Mouse (Mus musculus) heart, embryonic 12.5 days (tissue): ENCODE measurements around the gene Bcr. TPM values are rescaled to one million over a fixed set of nuclear protein-coding genes. Genes with fewer than 3 reads are reported as not detected.

ENCODE experiments used
- ATAC-seq: fragments of 200-750 bp; cut with Nextera tagmentation; 2 replicates; pipeline ENCODE4 v1.8.0; 2017; ENCODE audit warnings: moderate TSS enrichment, moderate library complexity; ENCODE audit not compliant: insufficient number of reproducible peaks, low FRiP score
- H3K27ac ChIP-seq: fragments of 300-500 bp; sonication (generic); 2 replicates; pipeline ENCODE4 v1.5.1; 2016; ENCODE audit warnings: mild to moderate bottlenecking, moderate library complexity; ENCODE audit not compliant: poor library complexity, severe bottlenecking
- H3K27me3 ChIP-seq: fragments of 300-500 bp; sonication (generic); replicated peaks from 2 replicates; pipeline ENCODE4 v1.6.1; 2016; ENCODE audit warnings: mild to moderate bottlenecking, moderate library complexity
- H3K36me3 ChIP-seq: fragments of 300-500 bp; sonication (generic); 2 replicates; pipeline ENCODE4 v1.6.1; 2016; ENCODE audit warnings: mild to moderate bottlenecking, moderate library complexity
- H3K4me1 ChIP-seq: fragments of 300-500 bp; sonication (generic); replicated peaks from 2 replicates; pipeline ENCODE4 v1.6.1; 2016; ENCODE audit warnings: mild to moderate bottlenecking
- H3K4me2 ChIP-seq: fragments of 300-500 bp; sonication (generic); 2 replicates; pipeline ENCODE4 v1.6.1; 2016; ENCODE audit warnings: mild to moderate bottlenecking, moderate library complexity
- H3K4me3 ChIP-seq: fragments of 300-500 bp; sonication (generic); 2 replicates; pipeline ENCODE4 v1.5.1; 2016; ENCODE audit warnings: mild to moderate bottlenecking
- H3K9ac ChIP-seq: fragments of 300-500 bp; sonication (generic); 2 replicates; pipeline ENCODE4 v1.6.1; 2016; ENCODE audit warnings: mild to moderate bottlenecking, moderate library complexity
- H3K9me3 ChIP-seq: fragments of 300-500 bp; sonication (generic); replicated peaks from 2 replicates; pipeline ENCODE4 v1.6.1; 2016; ENCODE audit warnings: mild to moderate bottlenecking, moderate library complexity
- WGBS: fragments of 180-500 bp; shearing (Covaris S2); methylation state at CpG from one replicate; pipeline ENCODE4 v1.1.7; 2016; 5-methylcytosine and 5-hydroxymethylcytosine counted together
- polyA plus RNA-seq: library from polyadenylated mRNA; unstranded; fragments of >200 nt; fragmentation: Nextera tagmentation; extraction: Ambion mirVana; gene quantifications from 2 replicates; pipeline ENCODE4 v1.2.1, GENCODE M21; 2016

Gene Bcr
- polyA plus RNA-seq, 1 experiment from 2014 or later = 21.9 TPM

DNA sequence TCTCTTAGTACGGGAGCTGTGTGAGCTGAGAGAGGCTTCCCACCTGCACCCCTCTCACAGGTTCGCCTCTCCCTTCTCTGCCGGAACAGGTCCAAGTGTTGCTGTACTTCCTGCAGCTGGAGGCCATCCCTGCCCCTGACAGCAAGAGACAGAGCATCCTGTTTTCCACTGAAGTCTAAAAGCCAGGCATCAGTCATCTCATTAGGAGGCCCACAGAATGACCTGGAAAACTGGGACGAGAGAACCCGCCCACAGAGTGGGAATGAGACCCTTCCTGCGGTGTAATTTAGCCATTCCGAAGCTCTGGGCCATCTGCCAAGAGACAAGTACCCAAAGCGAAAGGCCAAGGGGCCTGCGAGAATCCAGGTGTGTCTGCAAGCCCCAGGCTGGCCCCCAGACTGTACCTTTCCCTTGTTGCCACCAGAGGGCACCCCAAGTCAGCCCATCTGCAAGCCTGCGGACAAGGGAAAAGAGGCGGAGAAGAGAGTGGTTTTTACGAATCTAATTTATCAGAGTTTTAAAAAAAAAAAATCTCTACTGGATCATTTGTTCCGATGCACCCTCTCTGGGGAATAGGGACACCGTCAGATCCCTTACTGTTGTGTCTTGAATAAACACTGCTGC is 121.9 kb downstream of the Bcr start:
- Histone ChIP-seq H3K4me1 (peaks cover 10% of the 10 kb centered on the region; the same call in 1 of the 2 replicates), H3K4me2 (no peak overlapping the region), H3K27ac (no peak overlapping the region), H3K4me3 (no peak overlapping the region), H3K9me3 (no peaks in the 10 kb centered on the region), H3K36me3 (peaks cover 72% of the 10 kb centered on the region), H3K9ac (no peak overlapping the region), H3K27me3 (no peaks in the 10 kb centered on the region)
- 38% methylated on average over 14 of the region's 14 CpGs for WGBS
- no peak for ATAC-seq

GRCm38 (mm10) chr10:75184826-75185225 is 124.4 kb downstream of the Bcr start:
- no peak overlapping the region for H3K4me2 ChIP-seq
- no peak overlapping the region for H3K4me3 ChIP-seq
- H3K9ac ChIP-seq = no peak overlapping the region
- H3K36me3 ChIP-seq = peaks cover 47% of the 10 kb centered on the region
- H3K27ac ChIP-seq = no peak overlapping the region
- no peaks in the 10 kb centered on the region for H3K27me3 ChIP-seq
- H3K9me3 ChIP-seq = no peaks in the 10 kb centered on the region
- no peak for ATAC-seq
- peaks cover 17% of the 10 kb centered on the region for H3K4me1 ChIP-seq
- 83% methylated on average over 9 of the region's 9 CpGs for WGBS

DNA sequence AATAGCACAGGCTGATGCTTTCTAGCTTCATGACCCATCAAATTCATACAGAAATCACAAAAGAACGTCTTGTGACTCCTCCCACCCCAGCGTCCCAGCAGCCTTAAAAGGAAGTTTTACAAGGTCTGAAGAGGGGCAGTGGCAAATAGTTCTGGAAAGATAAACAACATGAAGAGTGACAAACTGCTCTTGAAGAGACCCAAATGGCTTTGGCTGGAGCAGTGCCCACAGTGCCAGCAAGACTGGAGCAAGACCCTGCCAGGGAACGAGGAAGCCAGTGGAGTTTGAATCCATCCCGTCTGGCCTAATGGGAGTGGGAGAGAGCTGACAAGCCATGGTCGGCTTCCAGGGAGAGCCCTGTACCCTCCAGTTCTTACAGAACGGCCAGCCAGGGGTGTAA is 126.2 kb downstream of the Bcr start:
- 40% methylated on average over 6 of the region's 6 CpGs for WGBS
- Histone ChIP-seq H3K4me3 (no peak overlapping the region), H3K27ac (no peak overlapping the region), H3K36me3 (peaks cover 30% of the 10 kb centered on the region), H3K27me3 (no peaks in the 10 kb centered on the region), H3K9me3 (no peaks in the 10 kb centered on the region), H3K4me1 (peaks cover 17% of the 10 kb centered on the region), H3K9ac (no peak overlapping the region), H3K4me2 (no peak overlapping the region)
- ATAC-seq = no peak

GRCm38 (mm10) chr10:75187366-75188056 is 127.1 kb downstream of the Bcr start:
- Histone ChIP-seq H3K27ac (peak overlapping the region; percentile 49; the same call in 1 of the 2 replicates), H3K27me3 (no peaks in the 10 kb centered on the region), H3K4me3 (no peak overlapping the region), H3K4me2 (no peak overlapping the region), H3K9me3 (no peaks in the 10 kb centered on the region), H3K36me3 (peaks cover 21% of the 10 kb centered on the region), H3K9ac (no peak overlapping the region), H3K4me1 (peaks cover 17% of the 10 kb centered on the region)
- no peak for ATAC-seq
- 54% methylated on average over 8 of the region's 8 CpGs for WGBS

DNA sequence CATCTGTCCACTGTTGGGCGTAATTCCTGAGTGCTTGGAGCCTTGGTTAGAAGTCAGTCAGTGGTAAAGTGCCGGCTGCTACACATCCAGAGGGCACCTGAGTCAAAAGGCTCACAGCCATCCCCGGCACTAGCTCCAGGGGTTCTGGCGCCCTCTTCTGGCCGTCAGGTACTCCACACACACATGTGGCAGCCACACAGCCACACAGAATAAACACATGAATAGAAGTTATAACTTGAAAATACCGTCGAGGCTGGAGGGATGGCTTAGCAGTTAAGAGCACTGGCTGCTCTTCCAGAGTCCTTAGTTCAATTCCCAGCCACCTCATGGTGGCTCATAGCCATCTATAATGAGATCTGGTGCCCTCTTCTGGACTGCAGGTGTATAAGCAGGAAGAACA is 131.3 kb downstream of the Bcr start:
- Histone ChIP-seq H3K27me3 (no peaks in the 10 kb centered on the region), H3K9ac (no peak overlapping the region)
- WGBS = 47% methylated on average over 7 of the region's 7 CpGs

DNA sequence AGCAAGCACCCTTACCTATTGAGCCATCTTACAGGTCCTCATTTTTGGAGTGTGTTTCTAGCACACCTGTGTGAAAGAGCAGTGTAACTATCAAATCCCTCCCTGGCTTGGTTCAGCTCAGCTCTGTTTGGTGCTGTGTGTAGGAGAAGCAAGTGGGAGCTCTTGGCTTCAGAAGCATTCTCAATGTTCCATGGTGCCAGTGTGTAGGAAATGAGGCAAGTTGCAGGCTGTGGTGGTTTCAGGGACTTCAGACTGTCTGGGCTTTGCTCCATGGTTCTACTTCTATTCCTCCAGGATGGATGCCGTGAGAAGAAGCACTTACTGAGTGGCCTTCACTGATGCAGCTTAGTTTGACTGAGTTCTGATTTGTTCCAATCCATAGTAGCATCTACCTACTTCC is 137.4 kb downstream of the Bcr start:
- H3K4me2 ChIP-seq = no peak overlapping the region
- H3K36me3 ChIP-seq = no peaks in the 10 kb centered on the region
- no peaks in the 10 kb centered on the region for H3K27me3 ChIP-seq
- H3K4me1 ChIP-seq = no peaks in the 10 kb centered on the region
- no peak for ATAC-seq
- 74% methylated on average over 1 of the region's 1 CpGs for WGBS
- H3K4me3 ChIP-seq = no peak overlapping the region
- peaks cover 2% of the 10 kb centered on the region for H3K9me3 ChIP-seq
- H3K9ac ChIP-seq = no peak overlapping the region
- no peak overlapping the region for H3K27ac ChIP-seq

More for the DNA sequence above, 131.3 kb downstream of the Bcr start:
- Histone ChIP-seq H3K4me2 (no peak overlapping the region), H3K36me3 (no peaks in the 10 kb centered on the region), H3K4me1 (peaks cover 13% of the 10 kb centered on the region), H3K9me3 (peaks cover 3% of the 10 kb centered on the region), H3K4me3 (no peak overlapping the region), H3K27ac (no peak overlapping the region)
- no peak for ATAC-seq

GRCm38 (mm10) chr10:75200733-75201132 is 140.3 kb downstream of the Bcr start:
- Histone ChIP-seq H3K9ac (no peak overlapping the region), H3K27me3 (no peaks in the 10 kb centered on the region), H3K27ac (no peak overlapping the region), H3K4me3 (no peak overlapping the region), H3K9me3 (no peaks in the 10 kb centered on the region), H3K36me3 (no peaks in the 10 kb centered on the region), H3K4me1 (no peaks in the 10 kb centered on the region), H3K4me2 (no peak overlapping the region)
- WGBS = 82% methylated on average over 1 of the region's 1 CpGs
- no peak for ATAC-seq

DNA sequence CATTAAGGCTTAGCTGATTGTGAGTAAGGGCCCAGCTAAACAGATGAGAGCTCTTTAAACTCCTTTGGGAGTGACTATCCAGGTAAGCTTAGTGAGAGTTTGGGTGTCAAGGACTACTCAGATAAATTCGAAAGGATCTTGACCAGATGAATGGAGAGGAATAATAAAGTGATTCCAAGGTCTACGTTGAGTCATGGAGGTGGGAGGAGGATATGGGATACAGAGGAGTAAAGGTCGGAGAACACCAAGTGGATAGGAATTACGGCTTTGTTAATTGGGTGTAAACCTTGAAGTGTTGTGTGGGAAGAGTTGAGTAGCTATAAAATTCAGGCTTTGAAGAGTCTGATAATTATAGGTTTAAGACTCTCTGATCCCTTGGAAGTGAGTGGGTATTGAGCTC is 145.8 kb downstream of the Bcr start:
- WGBS = 69% methylated on average over 4 of the region's 4 CpGs
- no peak overlapping the region for H3K4me2 ChIP-seq

GRCm38 (mm10) chr10:75210841-75211240 is 150.4 kb downstream of the Bcr start:
- WGBS = 88% methylated on average over 3 of the region's 3 CpGs
- H3K27me3 ChIP-seq = no peaks in the 10 kb centered on the region
- H3K4me1 ChIP-seq = peaks cover 8% of the 10 kb centered on the region
- no peak overlapping the region for H3K4me3 ChIP-seq
- no peaks in the 10 kb centered on the region for H3K9me3 ChIP-seq
- H3K36me3 ChIP-seq = no peaks in the 10 kb centered on the region
- H3K27ac ChIP-seq = no peak overlapping the region
- no peak overlapping the region for H3K4me2 ChIP-seq
- ATAC-seq = no peak
- H3K9ac ChIP-seq = no peak overlapping the region

More for the DNA sequence above, 145.8 kb downstream of the Bcr start:
- ATAC-seq = no peak
- Histone ChIP-seq H3K27me3 (no peaks in the 10 kb centered on the region), H3K9ac (no peak overlapping the region), H3K9me3 (no peaks in the 10 kb centered on the region), H3K36me3 (no peaks in the 10 kb centered on the region), H3K27ac (no peak overlapping the region), H3K4me1 (no peaks in the 10 kb centered on the region), H3K4me3 (no peak overlapping the region)

- H3K9me3 ChIP-seq = no peaks in the 10 kb centered on the region
Observed at GRCm38 (mm10) chr10:75211807-75212645, 151.6 kb downstream of the Bcr start, which contains the start of gene Specc1l. Specc1l (plus strand) TSS chr10:75212073.

DNA sequence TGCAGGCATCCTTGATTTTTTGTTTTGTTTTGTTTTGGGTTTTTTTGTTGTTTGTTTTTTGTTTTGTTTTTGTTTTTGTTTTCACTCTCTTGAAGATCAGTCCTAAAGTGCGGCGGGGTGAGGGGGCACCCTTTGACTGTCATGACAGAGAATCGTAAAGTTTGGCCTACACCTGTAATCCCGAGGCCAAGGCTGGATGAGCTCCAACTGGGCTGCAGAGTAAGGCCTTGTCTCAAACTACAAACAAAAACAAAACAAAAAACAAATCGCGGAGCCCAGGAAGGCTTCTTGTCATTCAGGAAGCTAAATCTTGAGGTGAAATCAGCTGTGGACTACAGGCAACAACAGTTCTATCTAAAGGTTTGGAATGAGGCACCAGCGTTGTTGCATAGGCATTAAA is 152.6 kb downstream of the Bcr start:
- Histone ChIP-seq H3K36me3 (no peaks in the 10 kb centered on the region), H3K9me3 (no peaks in the 10 kb centered on the region), H3K27ac (no peak overlapping the region), H3K9ac (peak overlapping the region; percentile 86), H3K4me1 (peaks cover 8% of the 10 kb centered on the region), H3K4me3 (peak overlapping the region; percentile 97), H3K27me3 (no peaks in the 10 kb centered on the region), H3K4me2 (peak overlapping the region; percentile 97)
- WGBS = 52% methylated on average over 7 of the region's 7 CpGs
- no peak for ATAC-seq

More at GRCm38 (mm10) chr10:75211807-75212645, 151.6 kb downstream of the Bcr start, which contains the start of gene Specc1l:
- Histone ChIP-seq H3K36me3 (no peaks in the 10 kb centered on the region), H3K9ac (peak within 1 kb of the TSS; percentile 86), H3K27me3 (no peaks in the 10 kb centered on the region), H3K4me1 (peaks cover 8% of the 10 kb centered on the region), H3K27ac (peak within 1 kb of the TSS; percentile 96), H3K4me3 (peak within 1 kb of the TSS; percentile 97), H3K4me2 (peak within 1 kb of the TSS; percentile 97)
- peak; percentile 99 for ATAC-seq
- under 1% methylated on average over 60 of the region's 80 CpGs for WGBS
